Mouse (Mus musculus) central nervous system, embryonic 18 days (tissue): Measurements from ENCODE around the gene Ski. TPM values are rescaled to one million over a fixed set of nuclear protein-coding genes. Genes with fewer than 3 reads are reported as not detected.

Experiments
- polyA plus RNA-seq: library from polyadenylated mRNA; depleted of rRNA; stranded (reverse); fragments of >200 nt; gene quantifications from 2 replicates; pipeline ENCODE4 v1.2.3, GENCODE M21; 2012; rRNA removed

The Ski gene
- polyA plus RNA-seq, result 40.8 and 44.8 TPM in 2 replicates

DNA sequence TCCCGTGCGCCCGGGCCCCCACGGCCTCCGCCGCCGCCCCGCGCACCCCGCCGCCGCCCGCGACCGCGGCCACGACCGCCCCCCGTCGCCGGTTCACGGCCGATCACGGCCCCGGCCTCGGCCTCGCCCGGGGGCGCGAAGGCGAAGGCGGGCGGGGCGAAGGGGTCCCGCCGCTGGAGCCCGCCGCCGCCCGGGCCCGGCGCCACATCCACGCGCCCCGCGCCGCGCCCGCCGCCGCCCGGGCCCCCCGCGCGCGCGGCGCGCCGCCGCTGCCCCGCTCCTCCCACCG is at the start of gene Ski:
Gene Ski (minus strand): TSS at position 41 of the 289 bp plus-strand sequence.

DNA sequence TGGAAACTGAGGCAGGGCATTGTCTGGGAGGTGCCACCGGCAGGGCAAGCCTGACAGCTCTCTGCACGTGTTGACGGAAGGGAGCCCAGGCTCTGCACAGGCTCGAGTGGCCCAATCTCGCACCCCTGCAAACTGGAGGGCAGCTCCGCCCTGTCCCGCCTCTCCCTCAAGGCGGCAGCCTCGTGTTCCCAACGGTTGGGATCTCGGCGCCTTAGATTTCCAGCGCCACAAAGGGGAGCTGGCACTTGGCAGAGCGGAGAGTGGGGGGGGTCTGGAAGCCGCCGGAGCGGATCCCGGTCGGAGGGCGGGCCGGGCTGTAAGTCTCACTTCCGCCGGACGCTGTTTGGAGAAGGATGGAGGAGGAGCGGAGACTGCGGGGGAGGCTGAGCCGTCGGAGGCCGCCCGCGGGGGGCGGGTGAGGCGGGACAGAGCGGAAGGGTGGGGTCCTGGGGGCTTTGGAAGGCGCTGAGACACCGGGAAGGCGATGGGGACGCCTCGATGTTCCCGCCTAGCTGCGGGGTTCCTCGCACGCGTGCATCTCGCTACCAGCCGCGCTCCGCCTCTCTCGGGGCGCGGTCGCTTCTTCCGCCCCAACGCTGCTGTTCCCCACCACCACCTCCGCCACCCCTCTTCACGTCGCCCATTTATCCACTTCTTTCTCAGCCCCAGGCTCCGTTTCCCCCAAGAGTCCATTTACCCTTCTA is 27.4 kb upstream of the Ski start, which contains the start of gene Faap20:
Gene Faap20 (plus strand): TSS at position 155 of the 704 bp plus-strand sequence.

Other genes with a start within 250 kb of the Ski start
- 54.1 and 56.1 TPM in 2 replicates for gene Plch2, start 165.8 kb downstream of the Ski start, polyA plus RNA-seq
- gene Pex10, start 155.6 kb downstream of the Ski start, polyA plus RNA-seq, result 20.4 and 21.9 TPM in 2 replicates
- 99.7 and 106 TPM in 2 replicates for gene Rer1, start 136.2 kb downstream of the Ski start, polyA plus RNA-seq
- gene Morn1, start 136.0 kb downstream of the Ski start, polyA plus RNA-seq, result 8.4 and 9.8 TPM in 2 replicates
- 61.7 and 66.4 TPM in 2 replicates for gene Faap20, start 27.2 kb upstream of the Ski start, polyA plus RNA-seq
- gene Prkcz, start 138.8 kb upstream of the Ski start, polyA plus RNA-seq, result 104 and 111 TPM in 2 replicates
- 4.1 and 4.6 TPM in 2 replicates for gene Gabrd, start 175.5 kb upstream of the Ski start, polyA plus RNA-seq
- 5.9 and 6.7 TPM in 2 replicates for gene Cfap74, start 186.6 kb upstream of the Ski start, polyA plus RNA-seq
- gene Tmem52, start 246.5 kb upstream of the Ski start, polyA plus RNA-seq, result 0.22 and 0.84 TPM in 2 replicates